Mouse (Mus musculus) intestine, embryonic 16.5 days (tissue): ENCODE measurements at regions not wholly inside any gene's neighbourhood (a gene's known extent, or its start where the extent isn't known, plus 50 kb on each side); places are given as distances from the start of the nearest gene placed in this dataset.
"Not testable (repeated sequence)": the region's sequence is repeated elsewhere in the genome, so short reads cannot be mapped to it uniquely, and the experiment has no call there.

Source experiments
- ATAC-seq: fragments of 200-750 bp; cut with Nextera tagmentation; 2 replicates; pipeline ENCODE4 v1.8.0; 2017; ENCODE audit warnings: moderate TSS enrichment, moderate library complexity
- H3K27ac ChIP-seq: fragments of 300-500 bp; sonication (generic); 2 replicates; pipeline ENCODE4 v1.5.1; 2014; ENCODE audit warnings: mild to moderate bottlenecking, low read length
- H3K27me3 ChIP-seq: fragments of 300-500 bp; sonication (generic); replicated peaks from 2 replicates; pipeline ENCODE4 v1.6.1; 2014; ENCODE audit warnings: low read length, control low read depth, mixed read lengths; ENCODE audit not compliant: control insufficient read depth, insufficient read depth
- H3K36me3 ChIP-seq: fragments of 300-500 bp; sonication (generic); 2 replicates; pipeline ENCODE4 v1.6.1; 2014; ENCODE audit warnings: low read length, control low read depth; ENCODE audit not compliant: control insufficient read depth, insufficient read depth
- H3K4me1 ChIP-seq: fragments of 300-500 bp; sonication (generic); 2 replicates; pipeline ENCODE4 v1.6.1; 2014; ENCODE audit warnings: low read length, control low read depth, mixed read lengths; ENCODE audit not compliant: control insufficient read depth, insufficient read depth
- H3K4me2 ChIP-seq: fragments of 300-500 bp; sonication (generic); 2 replicates; pipeline ENCODE4 v1.6.1; 2014; ENCODE audit warnings: low read depth, low read length, control low read depth
- H3K4me3 ChIP-seq: fragments of 300-500 bp; sonication (generic); 2 replicates; pipeline ENCODE4 v1.5.1; 2014; ENCODE audit warnings: mild to moderate bottlenecking, low read length
- H3K9ac ChIP-seq: fragments of 300-500 bp; sonication (generic); 2 replicates; pipeline ENCODE4 v1.6.1; 2014; ENCODE audit warnings: low read depth, low read length
- H3K9me3 ChIP-seq: fragments of 300-500 bp; sonication (generic); 2 replicates; pipeline ENCODE4 v1.6.1; 2016; ENCODE audit warnings: low read length, control low read depth; ENCODE audit not compliant: control insufficient read depth
- WGBS: fragments of 180-500 bp; shearing (Covaris S2); extraction: QIAGEN DNeasy Blood & Tissue Kit; methylation state at CpG from one replicate; pipeline ENCODE4 v1.1.7; 2014; 5-methylcytosine and 5-hydroxymethylcytosine counted together

DNA sequence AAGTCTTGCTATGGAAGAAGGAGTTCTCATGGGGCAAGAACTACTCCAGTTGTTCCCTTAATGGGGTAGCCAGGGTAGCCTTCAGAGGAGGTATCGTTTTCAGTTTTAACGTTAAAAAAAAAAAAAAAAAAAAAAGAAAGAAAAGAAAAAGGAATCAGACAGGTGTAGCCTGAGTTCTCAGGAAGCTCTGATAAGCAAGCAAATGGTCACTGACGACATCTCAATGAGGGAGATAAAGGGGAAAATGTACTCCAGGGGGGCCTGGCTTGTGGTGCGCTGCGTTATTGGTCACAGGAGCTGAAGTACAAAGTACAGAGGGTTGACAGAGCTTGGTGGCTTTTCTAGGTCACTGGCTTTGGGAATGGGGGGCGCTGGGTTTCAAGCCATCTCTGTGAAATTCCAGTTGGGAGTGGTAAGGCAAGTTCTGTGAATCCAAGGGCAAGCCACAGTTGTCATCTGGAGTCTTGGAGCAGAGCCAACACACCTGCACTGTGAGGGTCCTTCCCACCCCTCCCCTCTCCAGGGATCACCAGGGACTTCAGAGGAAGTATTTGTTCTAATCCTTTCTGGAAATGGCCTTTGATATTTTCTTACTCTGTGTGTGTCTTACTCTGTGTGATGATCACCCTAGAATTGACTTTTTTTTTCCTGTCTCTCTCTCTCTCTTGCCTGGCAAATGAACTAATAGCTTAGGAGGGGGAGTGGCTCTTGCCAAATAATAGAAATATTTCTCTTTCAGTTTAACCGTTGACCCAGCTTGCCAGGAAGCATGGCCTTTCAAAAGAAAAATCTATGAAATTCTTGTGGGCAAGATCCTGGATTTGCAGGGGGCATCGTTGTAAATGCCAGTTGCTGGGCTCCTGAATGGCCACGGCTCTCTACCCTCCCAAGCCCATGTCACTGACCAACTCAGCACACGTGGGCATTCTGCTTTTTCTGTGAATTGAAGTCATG, 93.5 kb downstream of the Phlda1 start:
- Histone ChIP-seq H3K4me2 (0 out of 2 replicates have a peak overlapping the region, but pooled peaks have one; percentile 2), H3K27me3 (no peaks in the 10 kb centered on the region), H3K9ac (0 out of 2 replicates have a peak overlapping the region, but pooled peaks have one; percentile 24), H3K4me1 (peaks cover 38% of the 10 kb centered on the region), H3K27ac (peak overlapping the region; percentile 65), H3K4me3 (no peak overlapping the region), H3K36me3 (no peaks in the 10 kb centered on the region), H3K9me3 (no peaks in the 10 kb centered on the region)
- ATAC-seq = peak; percentile 29
- 56% methylated on average over 10 of the region's 10 CpGs for WGBS

DNA sequence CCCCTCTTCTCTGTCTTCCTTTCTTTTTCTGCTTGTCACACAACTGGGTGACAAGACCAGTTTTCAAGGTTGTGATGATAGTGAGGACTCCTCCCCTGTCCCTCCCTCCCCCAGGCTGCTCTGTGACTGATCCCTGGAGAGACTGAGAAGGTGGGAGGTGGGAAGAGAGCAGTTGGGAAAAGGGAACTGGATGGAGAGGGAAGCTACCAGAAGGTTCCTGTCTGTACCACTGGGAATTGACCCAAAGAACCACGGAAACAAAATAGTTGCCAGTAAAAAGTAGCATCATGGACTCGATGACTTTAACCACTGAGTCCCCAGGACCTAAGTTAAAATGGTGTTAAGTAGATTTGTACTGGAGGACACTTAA, 94.2 kb downstream of the Phlda1 start:
- Histone ChIP-seq H3K27me3 (no peaks in the 10 kb centered on the region), H3K9me3 (no peaks in the 10 kb centered on the region), H3K4me3 (no peak overlapping the region), H3K36me3 (no peaks in the 10 kb centered on the region), H3K9ac (0 out of 2 replicates have a peak overlapping the region, but pooled peaks have one; percentile 24), H3K4me1 (peaks cover 38% of the 10 kb centered on the region), H3K27ac (peak overlapping the region; percentile 65), H3K4me2 (0 out of 2 replicates have a peak overlapping the region, but pooled peaks have one; percentile 2)
- ATAC-seq = no peak
- 25% methylated on average over 2 of the region's 2 CpGs for WGBS

DNA sequence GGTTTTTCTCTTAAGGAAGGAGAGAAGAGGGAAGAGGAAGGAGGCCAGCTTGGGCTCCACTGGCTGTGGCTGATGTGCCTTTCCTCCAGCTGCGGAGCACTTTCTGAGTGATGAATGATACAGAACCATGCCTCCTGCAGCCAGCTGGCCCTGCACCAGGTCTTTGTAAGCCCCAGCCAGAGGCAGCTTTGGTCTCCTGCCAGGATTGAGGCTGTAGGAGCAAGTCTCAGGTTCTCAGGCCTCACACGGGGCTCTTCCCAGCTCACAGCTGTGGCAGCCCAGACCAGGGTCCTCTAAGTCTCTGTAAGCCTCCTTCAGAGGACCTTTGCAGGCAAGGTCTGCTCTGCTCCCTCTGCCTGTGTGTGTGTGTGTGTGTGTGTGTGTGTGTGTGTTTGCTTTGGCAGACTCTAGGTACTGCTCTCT, 94.6 kb downstream of the Phlda1 start:
- 0 out of 2 replicates have a peak overlapping the region, but pooled peaks have one; percentile 2 for H3K9ac ChIP-seq
- no peaks in the 10 kb centered on the region for H3K27me3 ChIP-seq
- no peaks in the 10 kb centered on the region for H3K9me3 ChIP-seq
- H3K4me2 ChIP-seq = no peak overlapping the region
- 25% methylated on average over 2 of the region's 2 CpGs for WGBS
- ATAC-seq = peak; percentile 74
- H3K4me1 ChIP-seq = peaks cover 36% of the 10 kb centered on the region
- H3K36me3 ChIP-seq = no peaks in the 10 kb centered on the region
- H3K27ac ChIP-seq = peak overlapping the region; percentile 65
- H3K4me3 ChIP-seq = no peak overlapping the region

DNA sequence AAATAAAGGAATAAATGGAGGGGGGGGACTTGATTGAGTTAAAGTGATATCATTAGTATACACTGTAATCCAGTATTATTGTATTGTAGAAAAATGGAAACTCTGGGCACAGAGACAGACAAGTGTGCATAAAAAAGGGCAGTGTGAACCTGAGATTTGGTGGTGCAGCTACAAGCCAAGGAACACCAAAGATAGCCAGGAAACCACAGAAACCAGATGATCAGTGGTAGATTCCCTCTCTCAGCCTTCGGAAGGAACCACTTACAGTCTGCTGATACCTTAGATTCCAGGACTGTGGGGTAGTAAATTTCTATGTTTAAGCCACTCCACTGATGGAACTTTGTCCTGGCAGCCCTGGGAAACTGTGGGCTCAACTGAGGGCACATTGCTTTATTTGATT, 97.1 kb downstream of the Phlda1 start:
- no peaks in the 10 kb centered on the region for H3K9me3 ChIP-seq
- ATAC-seq = no peak
- H3K27me3 ChIP-seq = no peaks in the 10 kb centered on the region
- H3K4me2 ChIP-seq = no peak overlapping the region
- no peaks in the 10 kb centered on the region for H3K36me3 ChIP-seq
- H3K4me1 ChIP-seq = peaks cover 28% of the 10 kb centered on the region
- WGBS = 74% methylated on average over 1 of the region's 1 CpGs
- no peak overlapping the region for H3K27ac ChIP-seq
- H3K9ac ChIP-seq = no peak overlapping the region
- no peak overlapping the region for H3K4me3 ChIP-seq

DNA sequence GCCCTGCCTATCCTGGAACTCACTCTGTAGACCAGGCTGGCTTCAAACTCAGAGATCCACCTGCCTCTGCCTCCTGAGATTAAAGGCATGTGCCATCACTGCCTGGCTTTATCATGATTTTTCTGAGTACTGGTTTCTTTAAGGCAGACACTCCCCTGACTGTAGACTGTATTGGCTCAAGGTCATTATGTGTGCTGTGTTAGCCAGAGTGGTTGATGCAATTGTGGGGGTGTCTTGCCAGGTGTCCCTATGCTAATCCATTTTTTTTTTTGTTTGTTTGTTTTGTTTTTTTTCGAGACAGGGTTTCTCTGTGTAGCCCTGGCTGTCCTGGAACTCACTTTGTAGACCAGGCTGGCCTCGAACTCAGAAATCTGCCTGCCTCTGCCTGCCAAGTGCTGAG, 101.3 kb downstream of the Phlda1 start:
- H3K9ac ChIP-seq, H3K27me3 ChIP-seq, H3K4me2 ChIP-seq, H3K36me3 ChIP-seq, H3K4me1 ChIP-seq, H3K9me3 ChIP-seq, H3K27ac ChIP-seq, ATAC-seq, H3K4me3 ChIP-seq: not testable (repeated sequence)
- 82% methylated on average over 2 of the region's 2 CpGs for WGBS

DNA sequence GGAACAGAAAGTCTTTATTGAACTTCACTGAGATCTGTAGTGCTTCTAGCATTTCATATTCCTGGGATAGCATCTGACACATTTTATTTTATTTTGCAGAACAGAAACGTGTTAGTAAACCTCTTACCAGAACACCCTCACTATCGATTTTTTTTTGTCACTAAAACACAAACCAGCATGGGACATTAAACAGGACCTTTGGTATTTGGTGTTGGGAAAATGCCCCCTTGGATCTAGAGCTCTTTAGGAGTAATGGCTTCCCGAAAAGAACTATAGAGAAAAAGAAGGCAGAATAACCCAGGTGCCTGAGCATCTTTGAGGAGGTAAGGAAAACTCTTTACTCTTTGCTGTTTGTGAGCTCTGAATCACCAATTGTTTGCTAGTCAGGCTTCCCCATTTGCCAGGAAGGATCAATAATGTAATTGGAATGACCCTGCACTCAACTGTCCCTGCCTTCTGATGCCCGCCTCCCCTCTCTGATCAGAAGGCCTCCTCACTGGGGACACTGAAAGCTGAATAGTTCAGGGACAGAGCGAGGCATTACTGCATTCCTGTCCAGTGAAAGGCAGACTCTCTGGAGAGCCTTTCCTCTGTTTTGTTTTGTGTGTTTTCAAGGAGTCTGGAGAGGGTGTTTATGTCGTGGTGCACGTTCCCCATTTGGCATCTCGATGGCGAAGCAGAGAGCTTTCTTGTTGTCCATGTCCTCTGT, 102.5 kb downstream of the Phlda1 start:
- Histone ChIP-seq H3K4me2 (no peak overlapping the region), H3K36me3 (no peaks in the 10 kb centered on the region), H3K27me3 (no peaks in the 10 kb centered on the region), H3K4me3 (no peak overlapping the region), H3K27ac (no peak overlapping the region), H3K9me3 (no peaks in the 10 kb centered on the region), H3K4me1 (no peaks in the 10 kb centered on the region), H3K9ac (no peak overlapping the region)
- no peak for ATAC-seq
- 69% methylated on average over 9 of the region's 9 CpGs for WGBS

DNA sequence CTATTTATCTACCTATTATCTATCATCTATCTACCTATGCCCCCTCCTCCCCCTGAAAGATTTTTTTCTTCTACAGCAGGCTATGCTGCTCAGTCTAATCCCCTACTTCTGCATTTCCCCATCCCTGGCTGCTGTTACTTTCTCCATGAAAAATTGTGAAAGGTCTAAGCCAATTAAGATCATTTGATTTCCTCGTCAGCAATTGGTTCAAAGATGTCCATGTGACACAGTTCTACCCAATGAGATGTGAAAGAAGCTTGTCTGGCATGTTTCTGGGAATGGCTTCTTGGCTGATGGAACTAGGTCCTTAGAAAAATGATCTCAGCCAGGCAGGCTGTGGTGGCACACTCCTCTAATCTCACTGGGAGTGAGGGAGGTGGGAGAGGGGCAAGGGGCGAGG, 103.8 kb downstream of the Phlda1 start:
- Histone ChIP-seq H3K27me3 (no peaks in the 10 kb centered on the region), H3K4me3 (no peak overlapping the region), H3K36me3 (no peaks in the 10 kb centered on the region), H3K4me1 (no peaks in the 10 kb centered on the region), H3K27ac (no peak overlapping the region), H3K9ac (no peak overlapping the region), H3K4me2 (no peak overlapping the region), H3K9me3 (no peaks in the 10 kb centered on the region)
- no peak for ATAC-seq
- WGBS = 88% methylated on average over 2 of the region's 2 CpGs

DNA sequence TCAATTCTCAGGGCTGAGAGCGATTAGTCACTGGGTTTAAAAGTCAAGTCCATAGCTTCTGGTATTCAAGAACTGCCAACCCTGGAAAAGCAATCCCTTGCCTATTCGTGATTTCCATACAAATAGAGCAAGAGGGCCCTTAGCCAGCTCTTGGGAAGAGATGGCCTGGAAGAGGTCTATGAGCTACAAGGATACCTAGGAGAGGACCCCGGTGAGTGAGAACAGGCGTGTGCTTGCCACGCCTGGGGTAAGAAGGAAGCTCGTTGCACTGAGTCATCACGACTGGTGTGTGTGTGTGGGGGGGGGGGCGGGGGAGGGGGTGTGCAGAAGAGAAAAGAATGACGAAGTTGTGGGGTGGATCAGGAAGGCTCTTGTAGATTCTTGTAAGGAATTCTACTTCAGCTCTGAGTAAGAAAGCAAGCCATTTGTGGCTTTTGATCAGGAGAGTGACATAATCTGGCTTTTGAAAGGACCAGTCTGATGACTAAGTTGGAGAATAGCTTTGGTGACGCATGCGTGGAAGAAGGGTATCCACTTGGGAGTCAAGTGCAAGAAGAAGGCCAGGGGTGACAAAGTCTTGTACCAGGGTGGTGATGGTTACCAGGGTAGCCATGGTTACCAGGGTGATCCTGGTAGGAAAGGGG, 113.7 kb downstream of the Phlda1 start:
- Histone ChIP-seq H3K9ac (no peak overlapping the region), H3K27ac (no peak overlapping the region)
- no peak for ATAC-seq

More for the DNA sequence above, 113.7 kb downstream of the Phlda1 start:
- H3K4me1 ChIP-seq = no peaks in the 10 kb centered on the region
- no peaks in the 10 kb centered on the region for H3K27me3 ChIP-seq
- H3K4me3 ChIP-seq = no peak overlapping the region
- no peaks in the 10 kb centered on the region for H3K9me3 ChIP-seq
- WGBS = 77% methylated on average over 10 of the region's 11 CpGs
- no peak overlapping the region for H3K4me2 ChIP-seq
- no peaks in the 10 kb centered on the region for H3K36me3 ChIP-seq
